Mouse (Mus musculus) CH12.LX (cell line): Measurements from ENCODE around the gene Arl6ip4. TPM values are rescaled to one million over a fixed set of nuclear protein-coding genes. Genes with fewer than 3 reads are reported as not detected.
A peak's percentile ranks its signal among the peaks of the same experiment; 100 is the strongest.

Source experiments
- DNase-seq: peaks from one replicate; pipeline ENCODE4 v3.0.0-alpha.2; 2013; ENCODE audit errors: extremely low read depth
- H3K27ac ChIP-seq: 2 replicates; pipeline ENCODE4 v1.5.1; 2012; ENCODE audit warnings: low read depth, mild to moderate bottlenecking, control low read depth, moderate library complexity; ENCODE audit not compliant: insufficient read depth
- H3K27me3 ChIP-seq: replicated peaks from 2 replicates; pipeline ENCODE3; 2012; ENCODE audit warnings: inconsistent platforms
- H3K36me3 ChIP-seq, 2 experiments: replicated peaks in 1 of 2; 2 replicates each; pipeline versions ENCODE3 to v1.6.1; 2012; ENCODE audit warnings: inconsistent platforms in 1 of 2, low read length in 1 of 2, mild to moderate bottlenecking in 1 of 2, mixed read lengths in 1 of 2, moderate library complexity in 1 of 2; ENCODE audit not compliant: control insufficient read depth in 1 of 2, insufficient read depth in 1 of 2
- H3K4me1 ChIP-seq, 2 experiments: 2 replicates each; pipeline ENCODE4 v1.6.1; 2012; ENCODE audit warnings: inconsistent platforms in 1 of 2, moderate library complexity in 1 of 2; ENCODE audit not compliant: insufficient read depth in 2 of 2, control insufficient read depth in 1 of 2
- H3K4me2 ChIP-seq: 2 replicates; pipeline ENCODE4 v1.6.1; 2012; ENCODE audit warnings: low read depth, mild to moderate bottlenecking, control low read depth; ENCODE audit not compliant: poor library complexity, insufficient read depth, severe bottlenecking
- H3K4me3 ChIP-seq, 3 experiments: fragments of 150-350 bp in 1 of 3; sonication (generic) in 1 of 3; replicated peaks in 1 of 3; 2 replicates each; pipeline versions ENCODE3 to v1.5.1; 2011 to 2012; ENCODE audit warnings: low read depth in 2 of 3, low read length in 2 of 3, mild to moderate bottlenecking in 2 of 3, moderate library complexity in 2 of 3, control low read depth in 1 of 3, improper control_type of control experiment in 1 of 3, inconsistent platforms in 1 of 3, mixed read lengths in 1 of 3; ENCODE audit not compliant: poor library complexity in 1 of 3
- H3K79me2 ChIP-seq: replicated peaks from 2 replicates; pipeline ENCODE4 v1.6.1; 2012; ENCODE audit warnings: mild to moderate bottlenecking, moderate library complexity; ENCODE audit not compliant: control insufficient read depth, poor library complexity, insufficient read depth, severe bottlenecking; ENCODE audit errors: extremely low read depth
- H3K9ac ChIP-seq: 2 replicates; pipeline ENCODE4 v1.6.1; 2012; ENCODE audit warnings: low read depth, mild to moderate bottlenecking, control low read depth, moderate library complexity; ENCODE audit not compliant: insufficient read depth
- H3K9me3 ChIP-seq: replicated peaks from 2 replicates; pipeline ENCODE3; 2012; ENCODE audit warnings: low read length, inconsistent platforms, mixed read lengths
- BHLHE40 ChIP-seq: IDR thresholded peaks from 2 replicates; pipeline ENCODE4 v1.6.1; 2011; ENCODE audit warnings: mild to moderate bottlenecking, low read depth, low read length, improper control_type of control experiment
- CHD1 ChIP-seq: IDR thresholded peaks from 2 replicates; pipeline ENCODE4 v1.6.1; 2012; ENCODE audit warnings: low read depth, low read length, improper control_type of control experiment, inconsistent platforms
- CTCF ChIP-seq, 2 experiments: IDR thresholded peaks in 1 of 2; conservative IDR thresholded peaks in 1 of 2; 2 replicates each; pipeline ENCODE4 v1.5.1; 2011 to 2012; ENCODE audit warnings: low read depth in 2 of 2, low read length in 2 of 2, improper control_type of control experiment in 1 of 2, inconsistent platforms in 1 of 2, mild to moderate bottlenecking in 1 of 2, moderate library complexity in 1 of 2
- EP300 ChIP-seq: IDR thresholded peaks from 2 replicates; pipeline ENCODE4 v1.6.1; 2011; ENCODE audit warnings: low read length, improper control_type of control experiment
- ETS1 ChIP-seq: conservative IDR thresholded peaks from 2 replicates; pipeline ENCODE4 v1.6.1; 2012; ENCODE audit warnings: low read depth, mild to moderate bottlenecking, inconsistent platforms, low read length, improper control_type of control experiment, moderate library complexity
- MAFK ChIP-seq: IDR thresholded peaks from 2 replicates; pipeline ENCODE4 v1.6.1; 2011; ENCODE audit warnings: low read length, improper control_type of control experiment; ENCODE audit not compliant: insufficient replicate concordance
- MEF2A ChIP-seq: IDR thresholded peaks from 2 replicates; pipeline ENCODE4 v1.6.1; 2014; ENCODE audit warnings: low read depth, mild to moderate bottlenecking, inconsistent platforms, low read length, improper control_type of control experiment, borderline replicate concordance
- MXI1 ChIP-seq: IDR thresholded peaks from 2 replicates; pipeline ENCODE4 v1.6.1; 2011; ENCODE audit warnings: mild to moderate bottlenecking, low read depth, low read length, improper control_type of control experiment
- NRF1 ChIP-seq: IDR thresholded peaks from 2 replicates; pipeline ENCODE4 v1.6.1; 2014; ENCODE audit warnings: low read depth, mild to moderate bottlenecking, inconsistent platforms, low read length, improper control_type of control experiment, moderate library complexity
- POLR2A ChIP-seq: IDR thresholded peaks from 2 replicates; pipeline ENCODE4 v1.6.1; 2011; ENCODE audit warnings: low read depth, mild to moderate bottlenecking, improper control_type of control experiment, low read length
- POLR2AphosphoS2 ChIP-seq: IDR thresholded peaks from 2 replicates; pipeline ENCODE4 v1.6.1; 2011; ENCODE audit warnings: low read depth, low read length, improper control_type of control experiment
- RAD21 ChIP-seq: IDR thresholded peaks from 2 replicates; pipeline ENCODE4 v1.6.1; 2011; ENCODE audit warnings: low read depth, mild to moderate bottlenecking, low read length, improper control_type of control experiment, moderate library complexity
- SIN3A ChIP-seq: IDR thresholded peaks from 2 replicates; pipeline ENCODE4 v1.6.1; 2012; ENCODE audit warnings: low read length, improper control_type of control experiment, inconsistent platforms
- SMC3 ChIP-seq: IDR thresholded peaks from 2 replicates; pipeline ENCODE4 v1.6.1; 2011; ENCODE audit warnings: low read depth, low read length, improper control_type of control experiment
- TCF12 ChIP-seq: IDR thresholded peaks from 2 replicates; pipeline ENCODE4 v1.6.1; 2014; ENCODE audit warnings: low read depth, mild to moderate bottlenecking, inconsistent platforms, low read length, improper control_type of control experiment
- USF1 ChIP-seq: IDR thresholded peaks from 2 replicates; pipeline ENCODE4 v1.6.1; 2014; ENCODE audit warnings: low read depth, mild to moderate bottlenecking, inconsistent platforms, low read length, improper control_type of control experiment
- ZNF384 ChIP-seq: IDR thresholded peaks from 2 replicates; pipeline ENCODE4 v1.6.1; 2012; ENCODE audit warnings: low read depth, low read length, improper control_type of control experiment, inconsistent platforms
- dilution Hi-C: fragments of 300-500 bp; cut with MboI; formaldehyde crosslinking; loops from 2 replicates; pipeline ENCODE4 v1.14.3; 2020; ENCODE audit warnings: low sequenced_read_pairs; ENCODE audit not compliant: extremely low pct_unique_long_range_greater_than_20kb, extremely low pct_ligation_motif_present
- in situ Hi-C: fragments of 300-500 bp; cut with MboI; formaldehyde crosslinking; loops from 3 replicates; pipeline ENCODE4 v1.14.3; 2019; ENCODE audit warnings: low sequenced_read_pairs, low pct_ligation_motif_present, low pct_unique_long_range_greater_than_20kb, mixed read lengths
- polyA plus RNA-seq: library from polyadenylated mRNA; unstranded; fragments of >175 nt; gene quantifications from 2 replicates; pipeline ENCODE4 v1.2.1, GENCODE M21; 2012; ENCODE audit warnings: low read depth; ENCODE audit not compliant: insufficient read length
- total RNA-seq, 2 experiments: library from RNA; depleted of rRNA; stranded (reverse); fragments of 300-350 nt in 1 of 2; fragments of >200 nt in 1 of 2; gene quantifications; 2 replicates each; pipeline ENCODE4 v1.2.3; 2012 to 2014

The Arl6ip4 gene
- total and polyA plus RNA-seq, 3 experiments: 37.2 to 130 (median 63.2) TPM

GRCm38 (mm10) chr5:124111742-124112497 is 4.0 kb upstream of the Arl6ip4 start, which contains the start of gene Ogfod2 (continued):
- TF ChIP-seq RAD21 (no peak; the same call in none of the 2 replicates), ETS1 (peak; percentile 15; the same call in 1 of the 2 replicates), POLR2A (peak; percentile 66), MEF2A (peak; percentile 68), SIN3A (peak; percentile 99)
- TF ChIP-seq, all 38 proteins: peak for 24

GRCm38 (mm10) chr5:124112531-124112930 is 3.4 kb upstream of the Arl6ip4 start:
- dilution Hi-C loops: no loop called here

GRCm38 (mm10) chr5:124113030-124113429 is 2.9 kb upstream of the Arl6ip4 start:
- DNase-seq: peak; percentile 63
- Histone ChIP-seq H3K9me3 (no peaks in the 10 kb centered on the region), H3K4me2 (peak overlapping the region; percentile 81), H3K27ac (no peak overlapping the region), H3K27me3 (no peaks in the 10 kb centered on the region), H3K4me1 (peaks cover 13 to 36% of the 10 kb centered on the region in 2 experiments), H3K36me3 (peaks cover 24 to 33% of the 10 kb centered on the region in 2 experiments), H3K9ac (peak overlapping the region; percentile 54), H3K79me2 (peaks cover 10% of the 10 kb centered on the region), H3K4me3 (peak overlapping the region; percentile 88 to 99 (median 94))
- in situ Hi-C loops (no loop called here), dilution Hi-C loops (no loop called here)
- TF ChIP-seq EP300: no peak
- peak; percentile 17; the same call in 1 of the 2 replicates for TF ChIP-seq SMC3
- no peak for TF ChIP-seq MAFK
- TF ChIP-seq ZNF384: no peak
- peak in 1 of 2 experiments; percentile 64; a peak in 2 of 4 replicates for TF ChIP-seq CTCF (conservative IDR thresholded peaks at IDR 0.05 in 1 of 2, IDR thresholded peaks at IDR 0.05 in 1 of 2; ENCODE audit: low read depth in 2 of 2, low read length in 2 of 2)
- TF ChIP-seq USF1: no peak
- no peak for TF ChIP-seq POLR2AphosphoS2

More at GRCm38 (mm10) chr5:124112531-124112930, 3.4 kb upstream of the Arl6ip4 start:
- Histone ChIP-seq H3K27me3 (no peaks in the 10 kb centered on the region), H3K4me3 (peak overlapping the region; percentile 88 to 99 (median 94)), H3K4me1 (peaks cover 10 to 31% of the 10 kb centered on the region in 2 experiments), H3K27ac (peak overlapping the region; percentile 89), H3K79me2 (peaks cover 10% of the 10 kb centered on the region), H3K36me3 (peaks cover 19 to 28% of the 10 kb centered on the region in 2 experiments), H3K4me2 (peak overlapping the region; percentile 81), H3K9ac (peak overlapping the region; percentile 54), H3K9me3 (no peaks in the 10 kb centered on the region)
- no peak for DNase-seq
- TF ChIP-seq TCF12 (0 out of 2 replicates have a peak, but pooled peaks have one; percentile 25), NRF1 (peak; percentile 69), CHD1 (no peak), MXI1 (no peak), BHLHE40 (peak; percentile 31; the same call in 1 of the 2 replicates), MEF2A (peak; percentile 5; the same call in 1 of the 2 replicates), SIN3A (peak; percentile 21), SMC3 (no peak)
- in situ Hi-C loops: no loop called here
